Comparison of ENCODE assay signal across 15 mouse cellular contexts in the genomic region with DNA sequence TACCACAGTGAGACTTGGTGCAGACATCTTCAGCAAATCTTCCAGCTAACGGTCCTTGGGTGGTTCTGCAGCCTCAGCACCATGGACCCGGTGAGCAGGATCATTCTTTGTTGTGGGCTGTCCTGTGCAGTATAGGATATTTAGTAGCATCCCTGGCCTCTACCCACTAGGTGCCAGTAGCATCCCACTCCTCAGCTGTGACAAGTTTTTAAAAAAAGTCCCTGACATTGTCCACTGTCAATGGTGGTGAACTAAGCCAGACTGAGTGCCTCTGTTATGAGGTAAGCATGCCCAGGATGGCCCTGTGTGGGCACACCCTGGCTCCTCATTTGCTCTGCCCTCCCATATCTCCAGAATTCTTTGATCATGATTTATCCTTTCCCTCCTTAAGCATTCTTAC. TPM values are rescaled to one million over a fixed set of nuclear protein-coding genes. Genes with fewer than 3 reads are reported as not detected.
DNase-seq lines count a peak whose midpoint lies in the region; ATAC-seq and TF ChIP-seq lines count a peak whose summit lies in the region.
"Had no signal": no experiment of that assay in that cellular context is flagged by ENCODE, and none has a peak within 500 bp of the region (broad histone marks: within the 10 kb centered on the region; RNA-seq: fewer than 3 reads in every experiment).

No protein-coding gene starts in this region.

- H3K36me3 ChIP-seq in midbrain, postnatal 0 days (ENCODE audit: insufficient read depth, low read length) = no peaks in the 10 kb centered on the region
- H3K36me3 ChIP-seq: G1E; limb, embryonic 12.5 days had no signal

- no peaks in the 10 kb centered on the region for H3K27me3 ChIP-seq in midbrain, postnatal 0 days (ENCODE audit: insufficient read depth, low read length)
- H3K27me3 ChIP-seq: limb, embryonic 12.5 days had no signal

- no peak overlapping the region for H3K27ac ChIP-seq in layer of hippocampus, adult 2 months
- no peak overlapping the region for H3K27ac ChIP-seq in midbrain, postnatal 0 days (ENCODE audit: low read depth, low read length)
- H3K27ac ChIP-seq: limb, embryonic 12.5 days had no signal

- H3K4me1 ChIP-seq in midbrain, postnatal 0 days (ENCODE audit: insufficient read depth, low read length) = no peaks in the 10 kb centered on the region; the same call in 1 of the 2 replicates

- no peak for DNase-seq in layer of hippocampus, adult 2 months (ENCODE audit: low spot score in 2 of 2)
- DNase-seq in layer of hippocampus, adult 9-11 months = no peak
- peak; percentile 62 for DNase-seq in MN1 (ENCODE audit: low spot score)
- peak; percentile 66 for DNase-seq in brain, embryonic 14.5 days (ENCODE audit: low read depth)
- peak; percentile 77 for DNase-seq in midbrain, postnatal 0 days (ENCODE audit: low spot score)
- DNase-seq in spleen, adult 12 weeks (ENCODE audit: low spot score) = no peak
- DNase-seq: adrenal gland, postnatal 36 days; cerebellum, adult 9-11 months; gastrocnemius, postnatal 36 days; kidney, postnatal 25 days; lung, postnatal 10 days; right cerebral cortex, postnatal 14 days had no signal

- no peak overlapping the region for H3K4me2 ChIP-seq in midbrain, postnatal 0 days (ENCODE audit: low read depth, low read length, poor library complexity, severe bottlenecking)
- H3K4me2 ChIP-seq: limb, embryonic 12.5 days had no signal

- peak; percentile 61 for TF ChIP-seq CTCF in layer of hippocampus, adult 2 months (conservative IDR thresholded peaks at IDR 0.05)
- TF ChIP-seq CTCF in brain, embryonic 14.5 days (IDR thresholded peaks at IDR 0.05; ENCODE audit: borderline replicate concordance, extremely low read depth, insufficient read depth, insufficient read length) = peak; percentile 49; the same call in 1 of the 2 replicates
- peak; percentile 88 for TF ChIP-seq CTCF in midbrain, postnatal 0 days (IDR thresholded peaks at IDR 0.05)

- peak; percentile 64 for ATAC-seq in midbrain, postnatal 0 days (ENCODE audit: low FRiP score)
- no peak for ATAC-seq in erythroid progenitor cell, adult 5-6 weeks (replicated peaks; ENCODE audit: low FRiP score, poor library complexity, severe bottlenecking)

- WGBS in midbrain, postnatal 0 days = 75% methylated on average over 2 of the region's 2 CpGs

- no peak for TF ChIP-seq POLR2A in brain, embryonic 14.5 days (IDR thresholded peaks at IDR 0.05; ENCODE audit: borderline replicate concordance, extremely low read depth, insufficient read depth, insufficient read length, poor library complexity, severe bottlenecking)

- H3K4me3 ChIP-seq in layer of hippocampus, adult 2 months = no peak overlapping the region
- H3K4me3 ChIP-seq in midbrain, postnatal 0 days (ENCODE audit: low read depth, low read length) = no peak overlapping the region
- H3K4me3 ChIP-seq: limb, embryonic 12.5 days had no signal

- no peak overlapping the region for H3K9ac ChIP-seq in midbrain, postnatal 0 days (replicated peaks; ENCODE audit: low read length, poor library complexity, severe bottlenecking)
- H3K9ac ChIP-seq: limb, embryonic 12.5 days had no signal

- H3K9me3 ChIP-seq in midbrain, postnatal 0 days (ENCODE audit: low read length) = no peaks in the 10 kb centered on the region
- H3K9me3 ChIP-seq: G1E; limb, embryonic 12.5 days had no signal

RNA-seq across cellular contexts. Expression of a gene that starts 9.0 kb away (rescaled TPM):
- not detected for total RNA-seq in layer of hippocampus, adult 2 months (2021)
- 0.19 TPM in 1 of 2 replicates, not detected in the other for polyA plus RNA-seq in brain, embryonic 14.5 days (2012; rRNA removed)
- 0.16 TPM in 1 of 2 replicates, not detected in the other for total RNA-seq in midbrain, postnatal 0 days (2014; rRNA removed)
- polyA plus RNA-seq in midbrain, postnatal 0 days (2015; fragmentation: Nextera tagmentation; extraction: Ambion mirVana) = 0.58 and 1.3 TPM in 2 replicates
- 19.3 and 31.0 TPM in 2 replicates for total RNA-seq in erythroid progenitor cell, adult 5-6 weeks (2015; ENCODE audit: low replicate concordance)
- 14.5 and 33.0 TPM in 2 replicates for total RNA-seq in erythroid progenitor cell, adult 5-6 weeks (2017; ENCODE audit: low replicate concordance)

Comparison
In these comparisons a context has a peak if more than half of its experiments do, and no peak if none do; other contexts are left out.
1. DNase-seq: peak in MN1 (single experiment), brain, embryonic 14.5 days (single experiment) and midbrain, postnatal 0 days (single experiment); none in layer of hippocampus, adult 2 months (0 of 2), layer of hippocampus, adult 9-11 months (single experiment) and spleen, adult 12 weeks (single experiment).
2. RNA of a gene that starts 9.0 kb away (total RNA-seq): 14.5 to 33.0 TPM in erythroid progenitor cell, adult 5-6 weeks; not detected in layer of hippocampus, adult 2 months and 0.16 TPM in midbrain, postnatal 0 days; every median in the first group is over 10 times any median in the second.
3. Peak in every context shown above with its lines, with median percentiles within 50 percentile points of each other: CTCF ChIP-seq.